ENCODE assay signal across 24 mouse cellular contexts in genomic region chr16:23785216-23785615, GRCm38 (mm10).
DNase-seq lines count a peak whose midpoint lies in the region; ATAC-seq and TF ChIP-seq lines count a peak whose summit lies in the region.
"Had no signal": no experiment of that assay in that cellular context is flagged by ENCODE, and none has a peak within 500 bp of the region (broad histone marks: within the 10 kb centered on the region; RNA-seq: fewer than 3 reads in every experiment).

No protein-coding gene starts in this region.

- H3K79me2 ChIP-seq in liver, adult 2 months (ENCODE audit: control insufficient read depth, insufficient read depth, low read length): no peaks in the 10 kb centered on the region

- no peak overlapping the region for H3K27ac ChIP-seq in liver, adult 2 months (replicated peaks; ENCODE audit: insufficient read depth, low read depth, low read length)
- H3K27ac ChIP-seq in liver, embryonic 11.5 days (ENCODE audit: low read depth, low read length): no peak overlapping the region
- peak overlapping the region; percentile 32 for H3K27ac ChIP-seq in lung, embryonic 15.5 days
- H3K27ac ChIP-seq: embryonic facial prominence, embryonic 10.5 days; embryonic facial prominence, embryonic 12.5 days; forebrain, embryonic 13.5 days; forebrain, embryonic 15.5 days had no signal

- no peaks in the 10 kb centered on the region for H3K36me3 ChIP-seq in liver, adult 2 months (ENCODE audit: control insufficient read depth, insufficient read depth, low read length)
- H3K36me3 ChIP-seq in liver, embryonic 11.5 days (ENCODE audit: control insufficient read depth, insufficient read depth, low read length): no peaks in the 10 kb centered on the region
- H3K36me3 ChIP-seq in lung, embryonic 15.5 days: no peaks in the 10 kb centered on the region
- H3K36me3 ChIP-seq: embryonic facial prominence, embryonic 10.5 days; embryonic facial prominence, embryonic 12.5 days; forebrain, embryonic 15.5 days; G1E had no signal

- H3K27me3 ChIP-seq in liver, adult 2 months (ENCODE audit: control insufficient read depth, insufficient read depth, low read length): no peaks in the 10 kb centered on the region
- H3K27me3 ChIP-seq in liver, embryonic 11.5 days (replicated peaks; ENCODE audit: control insufficient read depth, insufficient read depth, low read length): no peaks in the 10 kb centered on the region
- no peaks in the 10 kb centered on the region for H3K27me3 ChIP-seq in lung, embryonic 15.5 days
- H3K27me3 ChIP-seq: embryonic facial prominence, embryonic 12.5 days; forebrain, embryonic 13.5 days; forebrain, embryonic 15.5 days had no signal

- peak; percentile 24 to 68 for DNase-seq in adrenal gland, adult (ENCODE audit: inconsistent age in 2 of 2, low spot score in 1 of 2)
- DNase-seq in adrenal gland, postnatal 4 days (ENCODE audit: low spot score in 2 of 2): no peak
- peak; percentile 25 for DNase-seq in liver, adult 2 months (ENCODE audit: extremely low read depth, low read depth, low spot score)
- DNase-seq in liver, embryonic 11.5 days (ENCODE audit: low spot score): no peak
- no peak for DNase-seq in lung, postnatal 25 days (ENCODE audit: low spot score)
- peak; percentile 7 for DNase-seq in lung, postnatal 36 days
- DNase-seq in lung, postnatal 10 days: no peak
- DNase-seq: adrenal gland, postnatal 10 days; adrenal gland, postnatal 25 days; B cell, adult 2 months; cerebellum, adult 11-12 months; cerebellum, adult 2 months; cerebellum, adult 9-10 months; cerebellum, postnatal 25 days; forebrain, postnatal 0 days had no signal

- no peak overlapping the region for H3K9ac ChIP-seq in liver, adult 2 months (ENCODE audit: low read depth, low read length)
- H3K9ac ChIP-seq in liver, embryonic 11.5 days (ENCODE audit: low read depth, low read length): no peak overlapping the region
- H3K9ac ChIP-seq in lung, embryonic 15.5 days: no peak overlapping the region
- H3K9ac ChIP-seq: embryonic facial prominence, embryonic 12.5 days; forebrain, embryonic 13.5 days; forebrain, embryonic 15.5 days; forebrain, postnatal 0 days had no signal

- ATAC-seq in liver, embryonic 11.5 days (replicated peaks; ENCODE audit: low FRiP score): no peak
- ATAC-seq in lung, embryonic 15.5 days (ENCODE audit: borderline replicate concordance, extremely low read depth, low FRiP score, low TSS enrichment): no peak
- ATAC-seq: activated CD4-positive, CD25-positive, alpha-beta regulatory T cell, adult 4 months; CD4-positive, CD25-positive, alpha-beta regulatory T cell, adult 4 months; forebrain, embryonic 13.5 days; forebrain, embryonic 15.5 days; forebrain, postnatal 0 days; Patski had no signal

- 84% methylated on average over 2 of the region's 2 CpGs for WGBS in liver, adult 2 months
- 75% methylated on average over 2 of the region's 2 CpGs for WGBS in liver, embryonic 11.5 days
- WGBS in lung, embryonic 15.5 days: 86% methylated on average over 2 of the region's 2 CpGs

- TF ChIP-seq CTCF in liver, adult 2 months (IDR thresholded peaks at IDR 0.05; ENCODE audit: low read depth, low read length): no peak

- no peaks in the 10 kb centered on the region for H3K4me1 ChIP-seq in liver, adult 2 months (ENCODE audit: control insufficient read depth, insufficient read depth, low read length)
- no peaks in the 10 kb centered on the region for H3K4me1 ChIP-seq in liver, embryonic 11.5 days (replicated peaks; ENCODE audit: control insufficient read depth, insufficient read depth, low read length)
- H3K4me1 ChIP-seq in lung, embryonic 15.5 days: peaks cover 27% of the 10 kb centered on the region
- H3K4me1 ChIP-seq: embryonic facial prominence, embryonic 10.5 days; forebrain, embryonic 13.5 days; forebrain, embryonic 15.5 days had no signal

- H3K9me3 ChIP-seq in liver, embryonic 11.5 days (ENCODE audit: control insufficient read depth, low read length): no peaks in the 10 kb centered on the region
- no peaks in the 10 kb centered on the region for H3K9me3 ChIP-seq in lung, embryonic 15.5 days
- H3K9me3 ChIP-seq: embryonic facial prominence, embryonic 10.5 days; embryonic facial prominence, embryonic 12.5 days; forebrain, embryonic 13.5 days; forebrain, embryonic 15.5 days had no signal

- TF ChIP-seq POLR2A in liver, adult 2 months (IDR thresholded peaks at IDR 0.05; ENCODE audit: extremely low read depth, insufficient read depth, low read length): no peak

- no peak overlapping the region for H3K4me3 ChIP-seq in liver, adult 2 months (ENCODE audit: insufficient read depth, low read depth, low read length)
- no peak overlapping the region for H3K4me3 ChIP-seq in liver, embryonic 11.5 days (ENCODE audit: low read depth, low read length)
- H3K4me3 ChIP-seq in lung, embryonic 15.5 days: no peak overlapping the region
- H3K4me3 ChIP-seq: embryonic facial prominence, embryonic 10.5 days; embryonic facial prominence, embryonic 12.5 days; forebrain, embryonic 13.5 days; forebrain, embryonic 15.5 days had no signal

- no peak overlapping the region for H3K4me2 ChIP-seq in liver, embryonic 11.5 days
- H3K4me2 ChIP-seq in lung, embryonic 15.5 days: no peak overlapping the region
- H3K4me2 ChIP-seq: embryonic facial prominence, embryonic 12.5 days; forebrain, embryonic 13.5 days; forebrain, embryonic 15.5 days had no signal

Comparison
In these comparisons a context has a peak if more than half of its experiments do, and no peak if none do; other contexts are left out.
1. DNase-seq: peak in adrenal gland, adult (2 of 2), liver, adult 2 months (single experiment) and lung, postnatal 36 days (single experiment); none in adrenal gland, postnatal 4 days (0 of 2), liver, embryonic 11.5 days (single experiment), lung, postnatal 25 days (single experiment) and lung, postnatal 10 days (single experiment).